Mouse (Mus musculus): Measurements from ENCODE around the gene Lrp4. TPM values are rescaled to one million over a fixed set of nuclear protein-coding genes. Genes with fewer than 3 reads are reported as not detected.

Gene Lrp4
- polyA plus RNA-seq, 1 experiment: 13.0 TPM

DNA sequence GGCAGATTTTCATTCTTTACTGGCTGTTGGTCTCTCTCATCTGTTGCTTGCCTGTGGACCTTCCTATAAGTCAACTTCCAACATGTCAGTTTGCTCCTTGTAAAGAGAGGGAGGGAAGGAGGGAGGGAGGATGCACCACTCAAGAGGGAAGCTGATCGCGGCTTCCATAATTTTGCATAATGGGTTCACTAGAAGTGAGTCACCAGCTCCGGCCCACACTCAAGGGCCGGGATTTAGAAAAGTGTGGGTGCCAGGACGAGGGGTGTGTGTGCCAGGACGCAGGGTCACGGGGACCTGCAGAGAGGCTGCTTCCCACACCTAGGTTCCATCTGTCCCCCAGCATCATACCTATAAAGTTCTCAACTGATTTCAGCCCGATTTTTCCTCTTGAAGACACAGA lies 50.8 kb downstream of the Lrp4 start:
- Histone ChIP-seq H3K4me1 (ENCODE audit: control insufficient read depth, insufficient read depth, low read length) (no peaks in the 10 kb centered on the region), H3K27ac (ENCODE audit: insufficient read depth, low read length) (no peak overlapping the region), H3K4me3 (ENCODE audit: insufficient read depth, low read length) (no peak overlapping the region)
- TF ChIP-seq POLR2A (IDR thresholded peaks at IDR 0.05; ENCODE audit: extremely low read depth, insufficient read depth, low read length): no peak
- no peak for TF ChIP-seq CTCF (IDR thresholded peaks at IDR 0.05; ENCODE audit: extremely low read depth, insufficient read depth, low read length)

GRCm38 (mm10) chr2:91517186-91517585 lies 59.9 kb downstream of the Lrp4 start:
- peak overlapping the region; percentile 81; the same call in 1 of the 2 replicates for H3K27ac ChIP-seq (ENCODE audit: insufficient read depth, low read length)

GRCm38 (mm10) chr2:91526294-91527146 lies 69.2 kb downstream of the Lrp4 start, which contains the start of gene Ckap5:
Gene Ckap5, plus strand, starts transcription at chr2:91526762.
- peak; percentile 63 for TF ChIP-seq POLR2A (IDR thresholded peaks at IDR 0.05; ENCODE audit: extremely low read depth, insufficient read depth, low read length)
- TF ChIP-seq CTCF (IDR thresholded peaks at IDR 0.05; ENCODE audit: extremely low read depth, insufficient read depth, low read length): no peak
- Histone ChIP-seq H3K4me3 (ENCODE audit: insufficient read depth, low read length) (peak within 1 kb of the TSS; percentile 80), H3K27ac (ENCODE audit: insufficient read depth, low read length) (peak within 1 kb of the TSS; percentile 79; the same call in 1 of the 2 replicates), H3K4me1 (ENCODE audit: control insufficient read depth, insufficient read depth, low read length) (no peaks in the 10 kb centered on the region)

More at GRCm38 (mm10) chr2:91517186-91517585, 59.9 kb downstream of the Lrp4 start:
- TF ChIP-seq CTCF (IDR thresholded peaks at IDR 0.05; ENCODE audit: extremely low read depth, insufficient read depth, low read length): no peak
- Histone ChIP-seq H3K4me3 (ENCODE audit: insufficient read depth, low read length) (no peak overlapping the region), H3K4me1 (ENCODE audit: control insufficient read depth, insufficient read depth, low read length) (no peaks in the 10 kb centered on the region)

GRCm38 (mm10) chr2:91527147-91527486 lies 69.8 kb downstream of the Lrp4 start:
- Histone ChIP-seq H3K4me3 (ENCODE audit: insufficient read depth, low read length) (peak overlapping the region; percentile 80), H3K27ac (ENCODE audit: insufficient read depth, low read length) (peak overlapping the region; percentile 79; the same call in 1 of the 2 replicates), H3K4me1 (ENCODE audit: control insufficient read depth, insufficient read depth, low read length) (no peaks in the 10 kb centered on the region)
- TF ChIP-seq CTCF (IDR thresholded peaks at IDR 0.05; ENCODE audit: extremely low read depth, insufficient read depth, low read length) (no peak), POLR2A (IDR thresholded peaks at IDR 0.05; ENCODE audit: extremely low read depth, insufficient read depth, low read length) (no peak)

DNA sequence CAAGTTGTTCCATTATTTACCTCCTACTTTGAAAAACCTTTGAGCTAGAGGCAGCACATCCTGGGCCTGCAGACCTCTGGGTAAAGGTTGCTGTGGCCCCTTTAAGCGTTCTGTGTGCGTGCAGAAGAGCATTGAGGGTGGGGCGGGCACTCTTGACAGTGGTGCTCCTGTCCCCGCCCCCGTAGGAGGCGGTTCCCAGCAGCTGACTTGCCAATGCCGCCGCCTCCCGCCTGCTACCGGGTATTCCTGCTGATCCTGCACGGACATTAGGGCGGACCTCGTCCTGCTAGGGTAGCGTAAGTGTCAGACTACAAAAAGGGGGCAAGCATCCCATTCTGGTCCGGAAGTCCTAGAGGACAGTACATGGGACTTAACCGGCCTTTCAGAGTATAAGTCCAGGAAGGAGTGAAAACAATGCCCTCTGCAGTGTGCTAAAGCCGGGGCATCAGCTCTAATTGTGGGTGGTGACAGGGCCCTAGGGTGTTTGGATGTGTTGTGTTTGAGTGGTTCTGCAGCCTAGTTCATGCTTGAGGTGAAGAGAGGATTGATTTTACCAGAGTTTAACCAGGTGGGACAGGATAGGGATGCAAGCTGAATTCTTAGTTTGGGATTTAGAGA lies 80.4 kb downstream of the Lrp4 start:
- TF ChIP-seq POLR2A (IDR thresholded peaks at IDR 0.05; ENCODE audit: extremely low read depth, insufficient read depth, low read length) (peak; percentile 28; the same call in 1 of the 2 replicates), CTCF (IDR thresholded peaks at IDR 0.05; ENCODE audit: extremely low read depth, insufficient read depth, low read length) (no peak)
- no peak overlapping the region for H3K27ac ChIP-seq (ENCODE audit: insufficient read depth, low read length)
- peak overlapping the region; percentile 24 for H3K4me3 ChIP-seq (ENCODE audit: insufficient read depth, low read length)
- H3K4me1 ChIP-seq (ENCODE audit: control insufficient read depth, insufficient read depth, low read length): no peaks in the 10 kb centered on the region

Other genes with a start within 250 kb of the Lrp4 start
- gene Ddb2, start 220.5 kb upstream of the Lrp4 start, polyA plus RNA-seq (2012; rRNA removed): 37.4 and 41.3 TPM in 2 replicates
- gene Pacsin3, start 201.6 kb upstream of the Lrp4 start, polyA plus RNA-seq (2012; rRNA removed): 90.4 and 100 TPM in 2 replicates
- gene Arfgap2, start 192.5 kb upstream of the Lrp4 start, polyA plus RNA-seq (2012; rRNA removed): 32.7 and 34.9 TPM in 2 replicates
- gene 1110051M20Rik, start 12.8 kb upstream of the Lrp4 start, polyA plus RNA-seq (2012; rRNA removed): 119 and 121 TPM in 2 replicates
- 65.8 and 67.9 TPM in 2 replicates for gene Ckap5, start 69.3 kb downstream of the Lrp4 start, polyA plus RNA-seq (2012; rRNA removed)
- gene F2, start 178.9 kb downstream of the Lrp4 start, polyA plus RNA-seq (2012; rRNA removed): 0.10 and 0.11 TPM in 2 replicates
- gene Zfp408, start 192.3 kb downstream of the Lrp4 start, polyA plus RNA-seq (2012; rRNA removed): 13.5 and 13.8 TPM in 2 replicates
- gene Arhgap1, start 192.3 kb downstream of the Lrp4 start, polyA plus RNA-seq (2012; rRNA removed): 68.9 and 72.1 TPM in 2 replicates

Data from cortical plate, adult 2 months (tissue).